Mouse (Mus musculus) intestine, postnatal 0 days (tissue): ENCODE results near the gene Pmepa1. TPM values are rescaled to one million over a fixed set of nuclear protein-coding genes. Genes with fewer than 3 reads are reported as not detected.

Experiments
- ATAC-seq: fragments of 200-750 bp; cut with Nextera tagmentation; 2 replicates; pipeline ENCODE4 v1.8.0; 2017; ENCODE audit warnings: mild to moderate bottlenecking, moderate TSS enrichment, moderate library complexity
- H3K27ac ChIP-seq: fragments of 300-500 bp; sonication (generic); 2 replicates; pipeline ENCODE4 v1.5.1; 2014; ENCODE audit warnings: mild to moderate bottlenecking, low read depth, low read length, moderate library complexity
- H3K27me3 ChIP-seq: fragments of 300-500 bp; sonication (generic); replicated peaks from 2 replicates; pipeline ENCODE4 v1.6.1; 2014; ENCODE audit warnings: low read length, mixed read lengths; ENCODE audit not compliant: control insufficient read depth, insufficient read depth
- H3K36me3 ChIP-seq: fragments of 300-500 bp; sonication (generic); 2 replicates; pipeline ENCODE4 v1.6.1; 2014; ENCODE audit warnings: mild to moderate bottlenecking, moderate library complexity; ENCODE audit not compliant: control insufficient read depth, insufficient read depth
- H3K4me1 ChIP-seq: fragments of 300-500 bp; sonication (generic); replicated peaks from 2 replicates; pipeline ENCODE4 v1.6.1; 2014; ENCODE audit warnings: antibody characterized with exemption, low read length, mixed read lengths; ENCODE audit not compliant: control insufficient read depth, insufficient read depth
- H3K4me2 ChIP-seq: fragments of 300-500 bp; sonication (generic); replicated peaks from 2 replicates; pipeline ENCODE4 v1.6.1; 2014; ENCODE audit warnings: low read depth, mild to moderate bottlenecking, moderate library complexity
- H3K4me3 ChIP-seq: fragments of 300-500 bp; sonication (generic); 2 replicates; pipeline ENCODE4 v1.5.1; 2014; ENCODE audit warnings: low read depth, low read length
- H3K9ac ChIP-seq: fragments of 300-500 bp; sonication (generic); 2 replicates; pipeline ENCODE4 v1.6.1; 2014; ENCODE audit warnings: mild to moderate bottlenecking, low read depth, low read length
- H3K9me3 ChIP-seq: fragments of 300-500 bp; sonication (generic); 2 replicates; pipeline ENCODE4 v1.6.1; 2016; ENCODE audit warnings: mixed run types; ENCODE audit not compliant: control insufficient read depth
- CTCF ChIP-seq: sonication (generic); IDR thresholded peaks from 2 replicates; pipeline ENCODE4 v1.5.1; 2016; ENCODE audit warnings: low read depth, mild to moderate bottlenecking, control low read depth, antibody characterized with exemption, moderate library complexity
- WGBS: fragments of 180-500 bp; shearing (Covaris S2); extraction: QIAGEN DNeasy Blood & Tissue Kit; methylation state at CpG from one replicate; pipeline ENCODE4 v1.1.7; 2014; 5-methylcytosine and 5-hydroxymethylcytosine counted together
- polyA plus RNA-seq: library from polyadenylated mRNA; unstranded; fragments of >200 nt; fragmentation: Nextera tagmentation; extraction: Ambion mirVana; gene quantifications from 2 replicates; pipeline ENCODE4 v1.2.1, GENCODE M21; 2015

Pmepa1 gene
- polyA plus RNA-seq, 1 experiment from 2014 or later = 5.9 TPM

GRCm38 (mm10) chr2:173226792-173227191 lies 49.5 kb downstream of the Pmepa1 start:
- no peak overlapping the region for H3K27ac ChIP-seq
- H3K4me1 ChIP-seq = no peaks in the 10 kb centered on the region
- H3K9me3 ChIP-seq = no peaks in the 10 kb centered on the region
- 91% methylated on average over 8 of the region's 8 CpGs for WGBS
- no peak overlapping the region for H3K4me3 ChIP-seq
- TF ChIP-seq CTCF = no peak
- H3K9ac ChIP-seq = no peak overlapping the region
- no peak overlapping the region for H3K4me2 ChIP-seq
- H3K27me3 ChIP-seq = no peaks in the 10 kb centered on the region
- no peak for ATAC-seq
- peaks cover 38% of the 10 kb centered on the region; the same call in 1 of the 2 replicates for H3K36me3 ChIP-seq

- ATAC-seq = no peak
- H3K9me3 ChIP-seq = no peaks in the 10 kb centered on the region
- H3K4me3 ChIP-seq = no peak overlapping the region
- no peak overlapping the region for H3K9ac ChIP-seq
- H3K27me3 ChIP-seq = no peaks in the 10 kb centered on the region
- H3K27ac ChIP-seq = no peak overlapping the region
- H3K4me1 ChIP-seq = no peaks in the 10 kb centered on the region
- H3K4me2 ChIP-seq = no peak overlapping the region
- 85% methylated on average over 7 of the region's 7 CpGs for WGBS
- no peak for TF ChIP-seq CTCF
- H3K36me3 ChIP-seq = peaks cover 32% of the 10 kb centered on the region; the same call in 1 of the 2 replicates
Measured at GRCm38 (mm10) chr2:173225906-173226305, 50.4 kb downstream of the Pmepa1 start.

GRCm38 (mm10) chr2:173224832-173225231 lies 51.5 kb downstream of the Pmepa1 start:
- Histone ChIP-seq H3K4me1 (no peaks in the 10 kb centered on the region), H3K9ac (no peak overlapping the region), H3K4me3 (no peak overlapping the region), H3K4me2 (no peak overlapping the region), H3K27ac (no peak overlapping the region), H3K27me3 (no peaks in the 10 kb centered on the region), H3K36me3 (peaks cover 29% of the 10 kb centered on the region; the same call in 1 of the 2 replicates), H3K9me3 (no peaks in the 10 kb centered on the region)
- WGBS = 66% methylated on average over 7 of the region's 7 CpGs
- no peak for ATAC-seq
- no peak for TF ChIP-seq CTCF

GRCm38 (mm10) chr2:173224097-173224496 lies 52.2 kb downstream of the Pmepa1 start:
- Histone ChIP-seq H3K4me3 (no peak overlapping the region), H3K4me2 (no peak overlapping the region), H3K27ac (no peak overlapping the region), H3K36me3 (peaks cover 28% of the 10 kb centered on the region; the same call in 1 of the 2 replicates), H3K9ac (no peak overlapping the region), H3K27me3 (no peaks in the 10 kb centered on the region), H3K9me3 (no peaks in the 10 kb centered on the region), H3K4me1 (no peaks in the 10 kb centered on the region)
- TF ChIP-seq CTCF = no peak
- peak; percentile 59 for ATAC-seq
- WGBS = 31% methylated on average over 3 of the region's 3 CpGs

GRCm38 (mm10) chr2:173223496-173223895 lies 52.8 kb downstream of the Pmepa1 start:
- 71% methylated on average over 3 of the region's 3 CpGs for WGBS
- H3K4me2 ChIP-seq = no peak overlapping the region

GRCm38 (mm10) chr2:173220754-173221153 lies 55.6 kb downstream of the Pmepa1 start:
- no peak overlapping the region for H3K4me3 ChIP-seq
- H3K9ac ChIP-seq = no peak overlapping the region
- H3K27me3 ChIP-seq = no peaks in the 10 kb centered on the region
- no peaks in the 10 kb centered on the region for H3K4me1 ChIP-seq
- H3K36me3 ChIP-seq = peaks cover 4% of the 10 kb centered on the region; the same call in 1 of the 2 replicates
- WGBS = 94% methylated on average over 9 of the region's 9 CpGs
- H3K4me2 ChIP-seq = no peak overlapping the region
- H3K27ac ChIP-seq = no peak overlapping the region
- no peak for TF ChIP-seq CTCF
- no peak for ATAC-seq
- no peaks in the 10 kb centered on the region for H3K9me3 ChIP-seq

More at GRCm38 (mm10) chr2:173223496-173223895, 52.8 kb downstream of the Pmepa1 start:
- H3K4me3 ChIP-seq = no peak overlapping the region
- no peak for TF ChIP-seq CTCF
- H3K36me3 ChIP-seq = peaks cover 22% of the 10 kb centered on the region; the same call in 1 of the 2 replicates
- H3K27me3 ChIP-seq = no peaks in the 10 kb centered on the region
- ATAC-seq = no peak
- H3K9me3 ChIP-seq = no peaks in the 10 kb centered on the region
- H3K27ac ChIP-seq = no peak overlapping the region
- no peak overlapping the region for H3K9ac ChIP-seq
- H3K4me1 ChIP-seq = no peaks in the 10 kb centered on the region
